Mouse (Mus musculus): ENCODE results near the gene Chrdl1. TPM values are rescaled to one million over a fixed set of nuclear protein-coding genes. Genes with fewer than 3 reads are reported as not detected.

Chrdl1 gene
- polyA plus RNA-seq (2015; fragmentation: Nextera tagmentation; extraction: Ambion mirVana): 2.1 and 2.2 TPM in 2 replicates

DNA sequence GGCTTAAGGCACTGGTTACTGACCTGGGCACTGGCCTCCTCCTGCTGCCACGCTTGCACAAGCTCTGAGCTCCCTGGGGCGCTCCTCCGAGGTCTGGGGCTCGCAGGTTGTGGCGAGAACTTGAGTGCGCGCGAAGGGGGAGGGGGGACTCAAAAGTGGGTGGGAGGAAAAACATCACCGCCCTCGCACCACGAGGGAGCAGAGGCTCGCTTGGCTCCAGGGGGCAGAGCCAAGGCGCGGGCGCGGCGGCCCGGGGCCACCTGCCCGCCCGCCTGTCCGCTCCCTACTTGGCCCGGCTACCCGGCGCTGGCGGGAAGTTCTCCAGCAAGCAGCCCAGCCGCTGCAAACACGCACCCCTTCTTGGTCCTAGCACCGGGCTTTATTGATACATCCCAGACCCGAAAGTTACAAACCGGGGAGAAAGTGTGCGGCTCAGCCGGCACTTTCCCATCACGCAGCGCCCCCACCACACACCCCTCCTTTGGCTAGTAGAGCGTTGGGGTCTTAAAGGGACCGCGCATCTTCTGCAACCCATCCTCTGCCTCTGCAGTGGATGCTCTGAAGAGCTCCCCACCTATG lies at the start of gene Chrdl1:
Gene Chrdl1, minus strand, starts transcription at position 472 of the 579 bp plus-strand sequence.
- no peaks in the 10 kb centered on the region for H3K36me3 ChIP-seq (ENCODE audit: insufficient read depth, low read length)
- no peak within 1 kb of the TSS for H3K27ac ChIP-seq (ENCODE audit: low read length)
- no peaks in the 10 kb centered on the region for H3K4me1 ChIP-seq (ENCODE audit: insufficient read depth, low read length)
- H3K9ac ChIP-seq (replicated peaks; ENCODE audit: low read length): 0 out of 2 replicates have a peak within 1 kb of the TSS, but pooled peaks have one; percentile 9
- H3K27me3 ChIP-seq (ENCODE audit: insufficient read depth, low read length): peaks cover 34% of the 10 kb centered on the region; the same call in 1 of the 2 replicates
- 30% methylated on average over 29 of the region's 37 CpGs for WGBS
- peak within 1 kb of the TSS; percentile 48 for H3K4me3 ChIP-seq (ENCODE audit: low read length)
- ATAC-seq (ENCODE audit: low FRiP score, low TSS enrichment): peak; percentile 84
- H3K4me2 ChIP-seq (replicated peaks; ENCODE audit: low read depth, low read length): peak within 1 kb of the TSS; percentile 56
- no peaks in the 10 kb centered on the region for H3K9me3 ChIP-seq (ENCODE audit: low read length)

- Histone ChIP-seq H3K4me2 (replicated peaks; ENCODE audit: low read depth, low read length) (no peak overlapping the region), H3K9me3 (ENCODE audit: low read length) (no peaks in the 10 kb centered on the region), H3K27ac (ENCODE audit: low read length) (no peak overlapping the region), H3K4me1 (ENCODE audit: insufficient read depth, low read length) (no peaks in the 10 kb centered on the region), H3K9ac (replicated peaks; ENCODE audit: low read length) (no peak overlapping the region), H3K27me3 (ENCODE audit: insufficient read depth, low read length) (peaks cover 14% of the 10 kb centered on the region; the same call in 1 of the 2 replicates), H3K4me3 (ENCODE audit: low read length) (no peak overlapping the region), H3K36me3 (ENCODE audit: insufficient read depth, low read length) (no peaks in the 10 kb centered on the region)
- no peak for ATAC-seq (ENCODE audit: low FRiP score, low TSS enrichment)
- WGBS: 31% methylated on average over 4 of the region's 4 CpGs
Observed at GRCm38 (mm10) chrX:143442638-143443037, 48.6 kb upstream of the Chrdl1 start.

- 49% methylated on average over 2 of the region's 2 CpGs for WGBS
Observed at GRCm38 (mm10) chrX:143404601-143405000, 10.5 kb upstream of the Chrdl1 start.

DNA sequence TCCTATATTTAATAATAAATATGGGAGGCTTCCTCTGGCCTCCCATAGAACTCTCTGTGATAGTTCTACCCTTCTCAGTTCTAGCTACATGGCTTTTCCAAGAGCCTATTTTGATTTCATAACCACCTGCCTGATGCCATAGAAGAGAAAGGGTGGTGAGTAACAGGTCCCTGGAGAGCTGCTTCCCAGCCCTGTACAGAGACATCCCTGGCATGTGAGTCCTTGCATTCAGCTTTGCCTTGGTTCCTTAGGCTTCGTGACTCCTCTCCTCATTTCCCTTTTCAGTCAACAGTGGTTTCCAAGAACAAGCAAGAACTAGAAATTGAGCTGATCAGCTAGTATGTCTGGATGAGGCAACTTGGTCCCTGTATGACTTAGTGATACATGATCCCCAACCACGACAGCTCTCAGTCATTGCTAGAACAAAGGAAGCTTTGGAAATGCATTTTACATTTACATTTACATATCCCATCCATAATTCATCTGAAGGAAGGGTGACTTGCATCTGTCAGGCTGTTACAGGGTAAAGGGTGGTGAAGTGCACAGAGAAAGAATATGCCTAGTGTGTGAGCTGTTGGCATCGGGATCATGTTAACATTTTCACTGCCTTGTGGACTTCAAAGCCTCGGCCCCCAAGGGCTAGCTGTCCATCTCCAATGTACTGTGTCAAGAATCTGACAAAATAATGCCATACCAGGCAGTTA lies 27.7 kb downstream of the Chrdl1 start:
- WGBS: 62% methylated on average over 4 of the region's 4 CpGs
- Histone ChIP-seq H3K36me3 (ENCODE audit: insufficient read depth, low read length) (no peaks in the 10 kb centered on the region), H3K4me2 (replicated peaks; ENCODE audit: low read depth, low read length) (no peak overlapping the region), H3K27me3 (ENCODE audit: insufficient read depth, low read length) (no peaks in the 10 kb centered on the region), H3K27ac (ENCODE audit: low read length) (no peak overlapping the region), H3K4me1 (ENCODE audit: insufficient read depth, low read length) (no peaks in the 10 kb centered on the region), H3K4me3 (ENCODE audit: low read length) (no peak overlapping the region), H3K9ac (replicated peaks; ENCODE audit: low read length) (no peak overlapping the region), H3K9me3 (ENCODE audit: low read length) (no peaks in the 10 kb centered on the region; the same call in 1 of the 2 replicates)
- ATAC-seq (ENCODE audit: low FRiP score, low TSS enrichment): no peak

More at GRCm38 (mm10) chrX:143404601-143405000, 10.5 kb upstream of the Chrdl1 start:
- no peaks in the 10 kb centered on the region for H3K36me3 ChIP-seq (ENCODE audit: insufficient read depth, low read length)
- no peak overlapping the region for H3K9ac ChIP-seq (replicated peaks; ENCODE audit: low read length)
- H3K27me3 ChIP-seq (ENCODE audit: insufficient read depth, low read length): peaks cover 15% of the 10 kb centered on the region
- no peak overlapping the region for H3K4me3 ChIP-seq (ENCODE audit: low read length)
- H3K4me1 ChIP-seq (ENCODE audit: insufficient read depth, low read length): no peaks in the 10 kb centered on the region
- no peak for ATAC-seq (ENCODE audit: low FRiP score, low TSS enrichment)
- H3K27ac ChIP-seq (ENCODE audit: low read length): no peak overlapping the region
- no peak overlapping the region for H3K4me2 ChIP-seq (replicated peaks; ENCODE audit: low read depth, low read length)
- no peaks in the 10 kb centered on the region for H3K9me3 ChIP-seq (ENCODE audit: low read length)

DNA sequence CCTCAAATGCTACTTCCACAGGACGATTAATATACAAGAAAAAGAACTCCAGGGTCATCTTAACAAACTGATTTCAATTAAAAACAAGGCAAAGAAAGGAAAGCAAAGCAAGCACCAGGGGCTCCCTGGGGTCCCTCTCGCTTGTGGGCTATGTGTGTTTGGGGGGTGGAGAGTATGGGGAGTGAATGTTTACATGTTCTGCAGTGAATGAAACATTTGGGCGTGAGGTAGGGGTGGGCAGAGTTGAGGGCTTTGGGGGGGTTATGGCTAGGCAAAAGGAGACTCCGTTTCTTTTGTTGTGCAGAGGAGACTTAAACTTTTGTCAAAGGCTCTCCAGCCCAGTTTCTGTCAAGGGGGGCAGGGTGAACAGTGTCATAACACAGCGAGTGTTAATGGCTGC lies 46.8 kb downstream of the Chrdl1 start:
- 50% methylated on average over 5 of the region's 5 CpGs for WGBS
- Histone ChIP-seq H3K27me3 (ENCODE audit: insufficient read depth, low read length) (peaks cover 32% of the 10 kb centered on the region; the same call in 1 of the 2 replicates), H3K4me1 (ENCODE audit: insufficient read depth, low read length) (no peaks in the 10 kb centered on the region), H3K4me2 (replicated peaks; ENCODE audit: low read depth, low read length) (no peak overlapping the region), H3K4me3 (ENCODE audit: low read length) (no peak overlapping the region), H3K9ac (replicated peaks; ENCODE audit: low read length) (no peak overlapping the region), H3K27ac (ENCODE audit: low read length) (no peak overlapping the region), H3K36me3 (ENCODE audit: insufficient read depth, low read length) (no peaks in the 10 kb centered on the region), H3K9me3 (ENCODE audit: low read length) (no peaks in the 10 kb centered on the region)
- no peak for ATAC-seq (ENCODE audit: low FRiP score, low TSS enrichment)

DNA sequence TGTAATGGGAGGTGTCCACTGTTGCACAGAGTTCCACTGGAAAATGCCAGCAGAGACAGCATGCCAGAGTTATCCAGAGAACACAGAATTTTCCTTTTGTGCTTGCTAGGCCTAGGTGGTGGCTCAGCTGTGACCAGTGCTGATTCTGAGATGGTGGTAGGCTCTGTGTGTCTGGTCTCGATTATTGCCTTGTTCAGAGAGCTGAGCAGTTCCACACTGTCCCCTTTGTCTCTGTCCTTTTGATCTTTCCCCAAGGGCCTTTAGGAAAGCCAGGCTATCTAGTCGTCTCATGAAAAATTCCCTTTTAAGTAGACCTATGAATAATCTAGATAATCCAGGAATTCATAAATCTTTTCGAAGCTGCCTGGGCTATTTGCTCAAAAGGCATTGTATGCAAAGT lies 47.3 kb downstream of the Chrdl1 start:
- no peak overlapping the region for H3K27ac ChIP-seq (ENCODE audit: low read length)
- H3K4me1 ChIP-seq (ENCODE audit: insufficient read depth, low read length): no peaks in the 10 kb centered on the region
- H3K4me3 ChIP-seq (ENCODE audit: low read length): no peak overlapping the region
- ATAC-seq (ENCODE audit: low FRiP score, low TSS enrichment): no peak
- 64% methylated on average over 3 of the region's 3 CpGs for WGBS
- no peak overlapping the region for H3K9ac ChIP-seq (replicated peaks; ENCODE audit: low read length)
- no peak overlapping the region for H3K4me2 ChIP-seq (replicated peaks; ENCODE audit: low read depth, low read length)
- no peaks in the 10 kb centered on the region for H3K36me3 ChIP-seq (ENCODE audit: insufficient read depth, low read length)
- no peaks in the 10 kb centered on the region for H3K9me3 ChIP-seq (ENCODE audit: low read length)
- H3K27me3 ChIP-seq (ENCODE audit: insufficient read depth, low read length): peaks cover 32% of the 10 kb centered on the region; the same call in 1 of the 2 replicates

GRCm38 (mm10) chrX:143344509-143345495 lies 49.3 kb downstream of the Chrdl1 start:
- H3K9me3 ChIP-seq (ENCODE audit: low read length): no peaks in the 10 kb centered on the region
- no peaks in the 10 kb centered on the region for H3K4me1 ChIP-seq (ENCODE audit: insufficient read depth, low read length)
- peak overlapping the region; percentile 34; the same call in 1 of the 2 replicates for H3K27ac ChIP-seq (ENCODE audit: low read length)
- H3K4me2 ChIP-seq (replicated peaks; ENCODE audit: low read depth, low read length): no peak overlapping the region
- no peak overlapping the region for H3K4me3 ChIP-seq (ENCODE audit: low read length)
- H3K9ac ChIP-seq (replicated peaks; ENCODE audit: low read length): no peak overlapping the region
- H3K27me3 ChIP-seq (ENCODE audit: insufficient read depth, low read length): peaks cover 27% of the 10 kb centered on the region; the same call in 1 of the 2 replicates
- WGBS: 50% methylated on average over 5 of the region's 5 CpGs
- ATAC-seq (ENCODE audit: low FRiP score, low TSS enrichment): peak; percentile 92
- H3K36me3 ChIP-seq (ENCODE audit: insufficient read depth, low read length): no peaks in the 10 kb centered on the region

DNA sequence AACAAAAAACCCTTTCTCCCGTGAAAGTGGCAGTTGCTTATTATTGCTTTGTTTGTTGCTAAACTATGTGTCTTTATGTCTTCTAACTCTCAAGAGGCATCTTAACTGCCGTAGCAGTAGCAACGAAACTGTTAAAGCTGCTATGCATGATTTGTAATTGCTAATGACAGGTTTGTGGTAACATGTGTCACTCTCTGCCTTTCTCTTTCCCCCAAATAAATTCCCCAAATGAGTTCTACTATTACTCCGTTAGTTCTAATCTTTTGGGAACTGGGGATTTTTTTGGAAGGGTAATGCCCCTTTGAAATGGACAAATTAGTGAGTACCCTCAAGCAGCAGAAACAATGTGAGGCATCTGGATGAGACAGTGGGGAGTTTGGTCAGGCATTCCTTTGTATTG lies 55.9 kb downstream of the Chrdl1 start:
- no peak overlapping the region for H3K4me2 ChIP-seq (replicated peaks; ENCODE audit: low read depth, low read length)
- H3K27ac ChIP-seq (ENCODE audit: low read length): no peak overlapping the region
- H3K27me3 ChIP-seq (ENCODE audit: insufficient read depth, low read length): peaks cover 35% of the 10 kb centered on the region
- no peaks in the 10 kb centered on the region for H3K36me3 ChIP-seq (ENCODE audit: insufficient read depth, low read length)
- no peak for ATAC-seq (ENCODE audit: low FRiP score, low TSS enrichment)
- H3K9me3 ChIP-seq (ENCODE audit: low read length): no peaks in the 10 kb centered on the region
- H3K4me3 ChIP-seq (ENCODE audit: low read length): no peak overlapping the region
- WGBS: 45% methylated on average over 4 of the region's 4 CpGs
- H3K4me1 ChIP-seq (ENCODE audit: insufficient read depth, low read length): no peaks in the 10 kb centered on the region
- H3K9ac ChIP-seq (replicated peaks; ENCODE audit: low read length): no peak overlapping the region

DNA sequence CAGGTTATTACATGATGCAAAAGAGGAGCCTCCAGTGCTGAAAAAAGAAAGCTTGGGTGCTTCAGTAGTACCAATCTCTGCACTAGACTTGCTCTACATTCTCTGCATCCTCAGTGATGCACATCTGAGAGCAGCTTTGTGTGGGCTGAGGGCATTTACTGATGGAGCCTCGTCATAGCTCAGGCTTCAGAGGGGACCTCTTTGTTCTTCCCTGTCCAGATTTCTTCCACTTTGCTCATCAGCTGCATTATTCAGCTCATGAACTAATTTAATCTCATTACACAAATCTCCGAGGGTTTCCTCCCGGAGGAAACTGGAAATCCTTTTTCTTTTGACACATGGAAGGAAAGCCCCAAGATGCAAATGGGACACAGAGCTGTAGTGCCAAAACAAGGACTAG lies 56.5 kb downstream of the Chrdl1 start:
- Histone ChIP-seq H3K4me2 (replicated peaks; ENCODE audit: low read depth, low read length) (no peak overlapping the region), H3K9ac (replicated peaks; ENCODE audit: low read length) (no peak overlapping the region), H3K4me1 (ENCODE audit: insufficient read depth, low read length) (no peaks in the 10 kb centered on the region), H3K27me3 (ENCODE audit: insufficient read depth, low read length) (peaks cover 32% of the 10 kb centered on the region), H3K27ac (ENCODE audit: low read length) (no peak overlapping the region), H3K9me3 (ENCODE audit: low read length) (no peaks in the 10 kb centered on the region), H3K36me3 (ENCODE audit: insufficient read depth, low read length) (no peaks in the 10 kb centered on the region), H3K4me3 (ENCODE audit: low read length) (no peak overlapping the region)
- WGBS: 60% methylated on average over 3 of the region's 3 CpGs
- ATAC-seq (ENCODE audit: low FRiP score, low TSS enrichment): no peak
